Mouse (Mus musculus): ENCODE data around the gene Atp6v0e.

Gene Atp6v0e

GRCm38 (mm10) chr17:26686334-26687000 lies 23.4 kb downstream of the Atp6v0e start:
- no peak for DNase-seq (ENCODE audit: low read depth, low spot score)

- DNase-seq (ENCODE audit: low read depth, low spot score) = no peak
Observed at GRCm38 (mm10) chr17:26688795-26689735, 26.0 kb downstream of the Atp6v0e start.

GRCm38 (mm10) chr17:26689810-26690209 lies 26.8 kb downstream of the Atp6v0e start:
- no peak for DNase-seq (ENCODE audit: low read depth, low spot score)

- DNase-seq (ENCODE audit: low read depth, low spot score) = no peak
Observed at GRCm38 (mm10) chr17:26690236-26690635, 27.2 kb downstream of the Atp6v0e start.

- DNase-seq (ENCODE audit: low read depth, low spot score) = no peak
Observed at GRCm38 (mm10) chr17:26691110-26691509, 28.1 kb downstream of the Atp6v0e start.

GRCm38 (mm10) chr17:26693424-26693823 lies 30.4 kb downstream of the Atp6v0e start:
- no peak for DNase-seq (ENCODE audit: low read depth, low spot score)

GRCm38 (mm10) chr17:26694171-26694570 lies 31.1 kb downstream of the Atp6v0e start:
- DNase-seq (ENCODE audit: low read depth, low spot score) = no peak

- DNase-seq (ENCODE audit: low read depth, low spot score) = no peak
Observed at GRCm38 (mm10) chr17:26695193-26695592, 32.2 kb downstream of the Atp6v0e start.

GRCm38 (mm10) chr17:26698846-26699245 lies 35.8 kb downstream of the Atp6v0e start:
- no peak for DNase-seq (ENCODE audit: low read depth, low spot score)

- DNase-seq (ENCODE audit: low read depth, low spot score) = no peak
Observed at GRCm38 (mm10) chr17:26699819-26700616, 37.0 kb downstream of the Atp6v0e start.

GRCm38 (mm10) chr17:26701565-26701964 lies 38.5 kb downstream of the Atp6v0e start:
- no peak for DNase-seq (ENCODE audit: low read depth, low spot score)

GRCm38 (mm10) chr17:26702621-26703020 lies 39.6 kb downstream of the Atp6v0e start:
- no peak for DNase-seq (ENCODE audit: low read depth, low spot score)

- no peak for DNase-seq (ENCODE audit: low read depth, low spot score)
Observed at GRCm38 (mm10) chr17:26703671-26704070, 40.6 kb downstream of the Atp6v0e start.

GRCm38 (mm10) chr17:26705463-26706359 lies 42.7 kb downstream of the Atp6v0e start:
- no peak for DNase-seq (ENCODE audit: low read depth, low spot score)

- no peak for DNase-seq (ENCODE audit: low read depth, low spot score)
Observed at GRCm38 (mm10) chr17:26707066-26707465, 44.0 kb downstream of the Atp6v0e start.

GRCm38 (mm10) chr17:26708499-26708898 lies 45.5 kb downstream of the Atp6v0e start:
- DNase-seq (ENCODE audit: low read depth, low spot score) = no peak

- no peak for DNase-seq (ENCODE audit: low read depth, low spot score)
Observed at GRCm38 (mm10) chr17:26708993-26709590, 46.1 kb downstream of the Atp6v0e start.

- no peak for DNase-seq (ENCODE audit: low read depth, low spot score)
Observed at GRCm38 (mm10) chr17:26710049-26710448, 47.0 kb downstream of the Atp6v0e start.

- peak; percentile 85 for DNase-seq (ENCODE audit: low read depth, low spot score)
Observed at GRCm38 (mm10) chr17:26715271-26715758, 52.3 kb downstream of the Atp6v0e start, which contains the start of gene Crebrf. Gene Crebrf, plus strand, starts transcription at chr17:26715650.

All from retina, adult 2 months (tissue).